Mouse (Mus musculus) heart, postnatal 36 days (tissue): ENCODE results near the gene Nrxn1. TPM values are rescaled to one million over a fixed set of nuclear protein-coding genes. Genes with fewer than 3 reads are reported as not detected.
"Not testable (repeated sequence)": the region's sequence is repeated elsewhere in the genome, so short reads cannot be mapped to it uniquely, and the experiment has no call there.

Source experiments
- DNase-seq, 2 experiments: peaks; one replicate each; pipeline ENCODE4 v3.0.0; 2021 to 2022
- intact Hi-C: fragments of 180-260 bp; cut with DNase I; formaldehyde crosslinking; loops from one replicate; pipeline ENCODE4 v1.15.1; 2025
- total RNA-seq, 2 experiments: library from RNA; stranded (reverse); gene quantifications; 2 replicates each; pipeline ENCODE4 v1.2.3; 2021

Gene Nrxn1
- total RNA-seq, 2 experiments from 2014 or later: 1.5 to 3.0 TPM

- intact Hi-C loops: no loop called here
- DNase-seq: no peak
Observed at GRCm38 (mm10) chr17:90594798-90595533, 497.9 kb downstream of the Nrxn1 start.

- intact Hi-C loops: no loop called here
- DNase-seq: no peak
Observed at GRCm38 (mm10) chr17:90586891-90587290, 506.0 kb downstream of the Nrxn1 start.

GRCm38 (mm10) chr17:90584666-90585195, 508.1 kb downstream of the Nrxn1 start:
- intact Hi-C loops: no loop called here
- peak; percentile 17 to 24 for DNase-seq

- DNase-seq: no peak
- intact Hi-C loops: no loop called here
Observed at GRCm38 (mm10) chr17:90583826-90584534, 508.9 kb downstream of the Nrxn1 start.

GRCm38 (mm10) chr17:90583196-90583595, 509.7 kb downstream of the Nrxn1 start:
- DNase-seq: no peak
- intact Hi-C loops: no loop called here

- DNase-seq: no peak
- intact Hi-C loops: no loop called here
Observed at GRCm38 (mm10) chr17:90569877-90570276, 523.0 kb downstream of the Nrxn1 start.

GRCm38 (mm10) chr17:90565186-90565585, 527.7 kb downstream of the Nrxn1 start:
- no peak for DNase-seq
- intact Hi-C loops: no loop called here

- DNase-seq: no peak
- intact Hi-C loops: no loop called here
Observed at GRCm38 (mm10) chr17:90556376-90556775, 536.5 kb downstream of the Nrxn1 start.

GRCm38 (mm10) chr17:90550415-90550814, 542.5 kb downstream of the Nrxn1 start:
- intact Hi-C loops: no loop called here
- no peak for DNase-seq

- DNase-seq: no peak
- intact Hi-C loops: no loop called here
Observed at GRCm38 (mm10) chr17:90546806-90547205, 546.1 kb downstream of the Nrxn1 start.

GRCm38 (mm10) chr17:90544639-90545259, 548.1 kb downstream of the Nrxn1 start:
- no peak for DNase-seq
- intact Hi-C loops: no loop called here

GRCm38 (mm10) chr17:90543986-90544638, 548.8 kb downstream of the Nrxn1 start:
- DNase-seq: no peak
- intact Hi-C loops: no loop called here

GRCm38 (mm10) chr17:90531443-90531842, 561.4 kb downstream of the Nrxn1 start:
- no peak for DNase-seq
- intact Hi-C loops: no loop called here

GRCm38 (mm10) chr17:90506026-90506425, 586.8 kb downstream of the Nrxn1 start:
- intact Hi-C loops: no loop called here
- no peak for DNase-seq

- DNase-seq: not testable (repeated sequence)
- intact Hi-C loops: loop anchor here (5.0 kb wide), 1 partner anchor 1852 kb away; no protein-coding TSS in a partner anchor
Observed at GRCm38 (mm10) chr17:90503999-90504398, 588.9 kb downstream of the Nrxn1 start.

- intact Hi-C loops: loop anchor here (2.0 to 5.0 kb wide), 3 partner anchors 846 to 1849 kb away; no protein-coding TSS in a partner anchor
- DNase-seq: peak; percentile 13 to 29
Observed at GRCm38 (mm10) chr17:90501023-90501675, 591.7 kb downstream of the Nrxn1 start.

- intact Hi-C loops: no loop called here
- no peak for DNase-seq
Observed at GRCm38 (mm10) chr17:90479531-90480250, 613.2 kb downstream of the Nrxn1 start.

- DNase-seq: no peak
- intact Hi-C loops: no loop called here
Observed at GRCm38 (mm10) chr17:90456748-90457147, 636.1 kb downstream of the Nrxn1 start.

- no peak for DNase-seq
- intact Hi-C loops: no loop called here
Observed at GRCm38 (mm10) chr17:90455904-90456303, 637.0 kb downstream of the Nrxn1 start.

- intact Hi-C loops: no loop called here
- DNase-seq: no peak
Observed at GRCm38 (mm10) chr17:90455409-90455775, 637.5 kb downstream of the Nrxn1 start.
